Mouse (Mus musculus) heart, postnatal 0 days (tissue): Measurements from ENCODE around the gene Crlf1.

ENCODE experiments used
- CTCF ChIP-seq: IDR thresholded peaks from 2 replicates; pipeline ENCODE4 v1.5.1; 2016; ENCODE audit warnings: antibody characterized with exemption, control low read depth, low read depth
- EP300 ChIP-seq: IDR thresholded peaks from 2 replicates; pipeline ENCODE4 v1.6.1; 2016; ENCODE audit warnings: antibody characterized with exemption, low read depth

- TF ChIP-seq EP300 (no peak), CTCF (no peak)
Observed at GRCm38 (mm10) chr8:70513441-70513840, 20.5 kb downstream of the Crlf1 start.
